Mouse (Mus musculus) megakaryocyte, embryonic 14.5 days (primary cell): ENCODE measurements around the gene Klhl2.

Experiments used
- FLI1 ChIP-seq: IDR thresholded peaks from 2 replicates; pipeline ENCODE4 v1.6.1; 2012; ENCODE audit warnings: low read length, inconsistent platforms, mixed read lengths
- GATA1 ChIP-seq: IDR thresholded peaks from 3 replicates; pipeline ENCODE4 v1.6.1; 2012; ENCODE audit warnings: mixed read lengths, low read length, inconsistent platforms, borderline replicate concordance

GRCm38 (mm10) chr8:64735161-64735560 is 114.7 kb downstream of the Klhl2 start:
- TF ChIP-seq FLI1, result no peak
- TF ChIP-seq GATA1, result no peak
